Mouse (Mus musculus) forebrain, embryonic 13.5 days (tissue): Measurements from ENCODE around the gene Six3. TPM values are rescaled to one million over a fixed set of nuclear protein-coding genes. Genes with fewer than 3 reads are reported as not detected.

ENCODE experiments used
- ATAC-seq: fragments of 200-750 bp; cut with Nextera tagmentation; 2 replicates; pipeline ENCODE4 v1.8.0; 2017
- H3K27ac ChIP-seq: fragments of 300-500 bp; sonication (generic); 2 replicates; pipeline ENCODE4 v1.5.1; 2015; ENCODE audit warnings: inconsistent platforms, mild to moderate bottlenecking, moderate library complexity
- H3K27me3 ChIP-seq: fragments of 300-500 bp; sonication (generic); 2 replicates; pipeline ENCODE4 v1.6.1; 2015; ENCODE audit warnings: mild to moderate bottlenecking, inconsistent platforms
- H3K36me3 ChIP-seq: fragments of 300-500 bp; sonication (generic); 2 replicates; pipeline ENCODE4 v1.6.1; 2015; ENCODE audit warnings: mild to moderate bottlenecking, inconsistent platforms; ENCODE audit not compliant: poor library complexity, severe bottlenecking
- H3K4me1 ChIP-seq: fragments of 300-500 bp; sonication (generic); 2 replicates; pipeline ENCODE4 v1.6.1; 2015; ENCODE audit warnings: inconsistent platforms
- H3K4me2 ChIP-seq: fragments of 300-500 bp; sonication (generic); 2 replicates; pipeline ENCODE4 v1.6.1; 2015; ENCODE audit warnings: inconsistent platforms, mild to moderate bottlenecking, moderate library complexity
- H3K4me3 ChIP-seq: fragments of 300-500 bp; sonication (generic); 2 replicates; pipeline ENCODE4 v1.5.1; 2015; ENCODE audit warnings: mild to moderate bottlenecking, inconsistent platforms
- H3K9ac ChIP-seq: fragments of 300-500 bp; sonication (generic); 2 replicates; pipeline ENCODE4 v1.6.1; 2015; ENCODE audit warnings: mild to moderate bottlenecking, inconsistent platforms
- H3K9me3 ChIP-seq: fragments of 300-500 bp; sonication (generic); replicated peaks from 2 replicates; pipeline ENCODE4 v1.6.1; 2016; ENCODE audit warnings: inconsistent platforms
- WGBS: fragments of 180-500 bp; shearing (Covaris S2); methylation state at CpG from one replicate; pipeline ENCODE4 v1.1.7; 2015; 5-methylcytosine and 5-hydroxymethylcytosine counted together
- polyA plus RNA-seq: library from polyadenylated mRNA; unstranded; fragments of >200 nt; fragmentation: Nextera tagmentation; extraction: Ambion mirVana; gene quantifications from 2 replicates; pipeline ENCODE4 v1.2.1, GENCODE M21; 2015

The Six3 gene
- 18.2 and 22.4 TPM in 2 replicates for polyA plus RNA-seq

GRCm38 (mm10) chr17:85613266-85613860 lies at the start of gene Six3:
TSS of gene Six3 (plus strand) at chr17:85613608.
- Histone ChIP-seq H3K27ac (peak within 1 kb of the TSS; percentile 92), H3K4me1 (peaks cover 57% of the 10 kb centered on the region), H3K4me3 (peak within 1 kb of the TSS; percentile 42), H3K27me3 (peaks cover 100% of the 10 kb centered on the region), H3K9ac (peak within 1 kb of the TSS; percentile 71), H3K36me3 (no peaks in the 10 kb centered on the region), H3K9me3 (no peaks in the 10 kb centered on the region), H3K4me2 (peak within 1 kb of the TSS; percentile 71)
- no peak for ATAC-seq
- 2% methylated on average over 24 of the region's 30 CpGs for WGBS

DNA sequence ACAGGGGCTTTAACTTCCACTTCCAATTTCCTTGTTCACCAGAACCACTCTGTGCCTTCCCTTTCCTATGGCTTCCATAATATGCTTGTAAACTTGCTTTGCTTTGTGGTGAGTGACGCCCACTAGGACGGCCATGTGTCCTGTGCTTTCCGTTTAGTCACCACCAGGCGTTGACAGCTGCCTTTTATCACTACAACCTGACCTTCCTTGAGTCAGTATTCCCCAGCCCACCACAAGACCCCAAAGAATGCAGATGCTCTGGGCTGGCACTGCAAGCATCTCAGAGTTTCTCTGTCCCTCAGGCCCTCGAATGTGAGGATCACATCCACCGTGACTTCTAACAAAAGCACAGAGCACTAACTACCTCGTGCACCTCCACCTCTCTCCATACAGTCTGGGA lies 49.3 kb upstream of the Six3 start:
- Histone ChIP-seq H3K4me1 (no peaks in the 10 kb centered on the region), H3K36me3 (no peaks in the 10 kb centered on the region), H3K27me3 (no peaks in the 10 kb centered on the region), H3K9me3 (peaks cover 7% of the 10 kb centered on the region), H3K9ac (no peak overlapping the region), H3K4me3 (no peak overlapping the region), H3K4me2 (no peak overlapping the region), H3K27ac (no peak overlapping the region)
- WGBS = 80% methylated on average over 7 of the region's 7 CpGs
- no peak for ATAC-seq

- ATAC-seq = no peak
Observed at GRCm38 (mm10) chr17:85574023-85574422, 39.4 kb upstream of the Six3 start.

GRCm38 (mm10) chr17:85578290-85578689 lies 35.1 kb upstream of the Six3 start:
- Histone ChIP-seq H3K4me3 (no peak overlapping the region), H3K4me2 (no peak overlapping the region), H3K9me3 (no peaks in the 10 kb centered on the region), H3K27me3 (0 out of 2 replicates have a peak, but pooled peaks cover 6% of the 10 kb centered on the region), H3K27ac (no peak overlapping the region), H3K4me1 (no peaks in the 10 kb centered on the region), H3K36me3 (no peaks in the 10 kb centered on the region), H3K9ac (no peak overlapping the region)
- 70% methylated on average over 5 of the region's 5 CpGs for WGBS
- no peak for ATAC-seq

More at GRCm38 (mm10) chr17:85574023-85574422, 39.4 kb upstream of the Six3 start:
- H3K36me3 ChIP-seq = no peaks in the 10 kb centered on the region
- H3K27ac ChIP-seq = no peak overlapping the region
- H3K4me1 ChIP-seq = peaks cover 4% of the 10 kb centered on the region
- WGBS = 90% methylated on average over 3 of the region's 3 CpGs
- no peak overlapping the region for H3K4me2 ChIP-seq
- no peak overlapping the region for H3K9ac ChIP-seq
- no peak overlapping the region for H3K4me3 ChIP-seq
- H3K27me3 ChIP-seq = peaks cover 3% of the 10 kb centered on the region; the same call in 1 of the 2 replicates
- H3K9me3 ChIP-seq = no peaks in the 10 kb centered on the region

GRCm38 (mm10) chr17:85579350-85579749 lies 34.1 kb upstream of the Six3 start:
- 0 out of 2 replicates have a peak, but pooled peaks cover 3% of the 10 kb centered on the region for H3K27me3 ChIP-seq
- H3K4me2 ChIP-seq = no peak overlapping the region
- ATAC-seq = no peak
- H3K36me3 ChIP-seq = no peaks in the 10 kb centered on the region
- H3K4me3 ChIP-seq = no peak overlapping the region
- H3K27ac ChIP-seq = no peak overlapping the region
- H3K9me3 ChIP-seq = no peaks in the 10 kb centered on the region
- no peaks in the 10 kb centered on the region for H3K4me1 ChIP-seq
- WGBS = 94% methylated on average over 10 of the region's 10 CpGs
- H3K9ac ChIP-seq = no peak overlapping the region

- no peak for ATAC-seq
- H3K9me3 ChIP-seq = no peaks in the 10 kb centered on the region
- H3K4me1 ChIP-seq = no peaks in the 10 kb centered on the region
- H3K36me3 ChIP-seq = no peaks in the 10 kb centered on the region
- H3K9ac ChIP-seq = no peak overlapping the region
- no peak overlapping the region for H3K27ac ChIP-seq
- H3K4me3 ChIP-seq = no peak overlapping the region
- 0 out of 2 replicates have a peak, but pooled peaks cover 3% of the 10 kb centered on the region for H3K27me3 ChIP-seq
- 90% methylated on average over 6 of the region's 6 CpGs for WGBS
- no peak overlapping the region for H3K4me2 ChIP-seq
Observed at GRCm38 (mm10) chr17:85580221-85580620, 33.2 kb upstream of the Six3 start.

DNA sequence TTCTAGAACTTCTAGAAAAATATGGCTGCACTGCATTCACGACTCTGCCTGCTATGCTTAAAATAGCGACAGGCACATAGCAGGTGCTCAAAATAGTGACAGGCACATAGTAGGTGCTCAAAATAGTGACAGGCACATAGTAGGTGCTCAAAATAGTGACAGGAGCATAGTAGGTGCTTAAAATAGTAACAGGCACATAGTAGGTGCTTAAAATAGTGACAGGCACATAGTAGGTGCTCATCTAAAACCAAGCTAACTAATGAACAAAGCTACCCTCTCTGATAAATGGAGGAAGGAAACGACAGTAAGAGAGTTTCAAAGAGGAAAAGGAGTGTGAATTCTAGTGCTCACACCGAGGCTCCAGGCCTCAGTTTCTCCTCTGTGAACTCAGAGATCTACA lies 29.2 kb upstream of the Six3 start:
- H3K4me2 ChIP-seq = no peak overlapping the region
- H3K9me3 ChIP-seq = no peaks in the 10 kb centered on the region
- H3K27me3 ChIP-seq = 0 out of 2 replicates have a peak, but pooled peaks cover 3% of the 10 kb centered on the region
- no peak for ATAC-seq
- H3K36me3 ChIP-seq = no peaks in the 10 kb centered on the region
- H3K4me3 ChIP-seq = no peak overlapping the region
- no peak overlapping the region for H3K27ac ChIP-seq
- no peaks in the 10 kb centered on the region for H3K4me1 ChIP-seq
- no peak overlapping the region for H3K9ac ChIP-seq
- 91% methylated on average over 4 of the region's 4 CpGs for WGBS

GRCm38 (mm10) chr17:85584573-85584972 lies 28.8 kb upstream of the Six3 start:
- H3K36me3 ChIP-seq = no peaks in the 10 kb centered on the region
- WGBS = 47% methylated on average over 7 of the region's 7 CpGs
- H3K4me2 ChIP-seq = no peak overlapping the region
- H3K9me3 ChIP-seq = no peaks in the 10 kb centered on the region
- no peak for ATAC-seq
- no peak overlapping the region for H3K27ac ChIP-seq
- H3K9ac ChIP-seq = no peak overlapping the region
- H3K4me1 ChIP-seq = no peaks in the 10 kb centered on the region
- H3K4me3 ChIP-seq = no peak overlapping the region
- 0 out of 2 replicates have a peak, but pooled peaks cover 3% of the 10 kb centered on the region for H3K27me3 ChIP-seq

GRCm38 (mm10) chr17:85585779-85586178 lies 27.6 kb upstream of the Six3 start:
- Histone ChIP-seq H3K36me3 (no peaks in the 10 kb centered on the region), H3K4me2 (no peak overlapping the region), H3K27ac (no peak overlapping the region), H3K9ac (no peak overlapping the region), H3K4me3 (no peak overlapping the region), H3K27me3 (0 out of 2 replicates have a peak, but pooled peaks cover 3% of the 10 kb centered on the region), H3K4me1 (no peaks in the 10 kb centered on the region), H3K9me3 (0 out of 2 replicates have a peak, but pooled peaks cover under 1% of the 10 kb centered on the region)
- ATAC-seq = no peak
- 91% methylated on average over 5 of the region's 5 CpGs for WGBS

DNA sequence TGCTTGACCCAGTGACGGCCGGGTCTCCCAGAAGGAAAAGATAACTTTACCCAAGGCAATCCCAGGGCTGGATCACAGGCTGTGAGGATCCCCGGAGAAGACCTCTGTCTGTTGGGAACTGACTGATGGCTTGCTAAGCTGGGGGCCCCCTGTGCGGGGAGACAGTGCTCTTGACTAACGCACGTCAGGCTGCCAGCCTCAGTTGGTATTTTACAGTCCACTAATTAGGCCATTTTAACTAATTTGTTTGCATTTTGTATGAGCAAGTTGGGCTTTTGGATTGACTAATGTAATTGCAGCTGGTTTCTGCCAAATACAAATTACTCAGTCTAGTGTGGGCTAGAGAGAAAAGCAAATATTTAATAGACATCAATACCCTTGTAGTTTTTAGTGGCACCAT lies 21.4 kb upstream of the Six3 start:
- H3K9ac ChIP-seq = no peak overlapping the region
- H3K4me1 ChIP-seq = no peaks in the 10 kb centered on the region
- no peaks in the 10 kb centered on the region for H3K27me3 ChIP-seq
- WGBS = 55% methylated on average over 6 of the region's 6 CpGs
- H3K4me2 ChIP-seq = no peak overlapping the region
- no peak overlapping the region for H3K4me3 ChIP-seq
- 0 out of 2 replicates have a peak, but pooled peaks have one; percentile 8 for ATAC-seq
- H3K9me3 ChIP-seq = 0 out of 2 replicates have a peak, but pooled peaks cover 5% of the 10 kb centered on the region
- no peaks in the 10 kb centered on the region for H3K36me3 ChIP-seq
- no peak overlapping the region for H3K27ac ChIP-seq

GRCm38 (mm10) chr17:85595853-85596252 lies 17.6 kb upstream of the Six3 start:
- Histone ChIP-seq H3K4me2 (no peak overlapping the region), H3K36me3 (no peaks in the 10 kb centered on the region), H3K4me1 (no peaks in the 10 kb centered on the region), H3K9ac (no peak overlapping the region), H3K27me3 (peaks cover 5% of the 10 kb centered on the region; the same call in 1 of the 2 replicates), H3K4me3 (no peak overlapping the region), H3K9me3 (0 out of 2 replicates have a peak, but pooled peaks cover 3% of the 10 kb centered on the region), H3K27ac (no peak overlapping the region)
- ATAC-seq = no peak
- WGBS = 74% methylated on average over 10 of the region's 10 CpGs

DNA sequence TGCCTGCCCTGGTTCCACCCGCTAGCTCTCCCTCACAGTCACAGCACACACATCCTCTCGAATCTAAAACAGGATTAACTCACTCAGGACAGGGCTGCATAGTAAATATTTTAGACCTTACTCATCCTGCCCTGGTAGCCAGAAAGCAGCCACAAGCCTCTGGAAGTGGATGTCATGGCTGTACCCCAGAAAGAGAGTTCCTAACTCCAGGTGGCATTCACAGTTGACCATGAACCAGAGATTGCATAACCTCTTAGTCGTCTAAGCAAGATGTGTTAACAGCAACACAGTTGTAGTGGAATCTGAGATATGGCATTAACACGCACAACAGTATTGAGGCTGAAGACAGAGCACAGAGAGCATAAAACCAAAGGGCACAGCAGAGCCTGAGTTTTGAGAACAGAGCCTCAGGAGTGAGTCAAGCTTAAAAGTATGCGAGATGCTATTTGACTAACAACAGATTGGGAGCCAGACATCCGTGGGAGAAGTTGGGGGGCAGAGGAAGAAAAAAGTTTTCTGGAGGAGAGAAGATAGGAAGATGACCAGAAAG lies 17.0 kb upstream of the Six3 start:
- ATAC-seq = no peak
- H3K9me3 ChIP-seq = no peaks in the 10 kb centered on the region
- H3K27me3 ChIP-seq = peaks cover 11% of the 10 kb centered on the region
- no peak overlapping the region for H3K4me2 ChIP-seq
- H3K36me3 ChIP-seq = no peaks in the 10 kb centered on the region
- H3K27ac ChIP-seq = no peak overlapping the region
- WGBS = 64% methylated on average over 6 of the region's 6 CpGs
- no peak overlapping the region for H3K9ac ChIP-seq
- no peak overlapping the region for H3K4me3 ChIP-seq
- H3K4me1 ChIP-seq = no peaks in the 10 kb centered on the region
